Mouse (Mus musculus): Measurements from ENCODE around the gene Emc6. TPM values are rescaled to one million over a fixed set of nuclear protein-coding genes. Genes with fewer than 3 reads are reported as not detected.

The Emc6 gene
- 33.1 and 36.0 TPM in 2 replicates for polyA plus RNA-seq (2012; rRNA removed)

DNA sequence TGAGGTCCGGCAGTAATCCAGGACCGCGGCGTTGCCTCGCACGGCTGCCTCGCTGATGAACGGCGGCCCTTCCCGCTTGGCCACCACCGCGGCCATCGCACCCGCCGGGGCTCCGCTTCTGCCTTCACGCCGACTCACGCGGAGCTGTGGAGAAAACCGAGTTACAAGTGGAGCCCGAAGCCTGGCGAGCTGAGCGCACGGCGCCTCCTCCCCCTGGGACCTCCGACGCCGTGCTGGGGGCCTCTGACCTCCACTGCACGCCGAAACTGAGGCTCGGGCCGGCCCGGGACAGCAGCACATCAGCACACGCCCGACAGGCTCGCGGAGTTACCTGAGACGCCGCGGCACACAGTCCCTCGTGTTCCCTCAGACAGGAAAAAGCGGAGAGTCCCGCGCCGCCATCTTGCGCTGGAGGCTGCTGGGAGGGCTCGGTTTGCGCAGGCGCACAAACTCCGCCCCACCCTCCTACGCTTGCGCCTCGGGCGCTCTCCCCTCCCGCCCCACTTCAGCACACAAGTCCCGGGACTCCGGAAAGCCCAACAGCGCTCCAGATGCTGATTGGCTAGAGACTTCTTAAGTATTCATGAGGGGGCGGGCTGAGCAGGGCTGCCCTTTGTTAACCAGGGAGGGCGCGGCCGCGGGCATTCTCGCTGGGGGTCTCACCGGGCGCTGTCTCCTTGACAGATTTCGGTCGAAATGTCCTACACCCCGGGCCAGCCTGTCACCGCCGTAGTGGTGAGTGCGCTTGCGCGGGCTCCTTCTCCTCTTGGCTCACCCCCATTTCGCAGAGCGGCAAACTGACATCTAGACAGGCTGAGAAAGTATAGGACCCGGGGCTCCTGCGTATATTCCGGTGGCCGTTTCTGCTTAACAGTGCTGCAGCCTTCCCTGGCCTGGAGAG, at the start of gene Emc6, which contains the start of gene Tax1bp3:
TSS of gene Emc6 (minus strand) at position 430 of the 901 bp plus-strand sequence.
TSS of gene Tax1bp3 (plus strand) at position 476 of the 901 bp plus-strand sequence.
- Histone ChIP-seq H3K27me3 (ENCODE audit: control insufficient read depth, insufficient read depth, low read length) (no peaks in the 10 kb centered on the region), H3K4me1 (ENCODE audit: control insufficient read depth, insufficient read depth, low read length) (peaks cover 6% of the 10 kb centered on the region), H3K4me3 (ENCODE audit: control insufficient read depth, low read depth, low read length) (peak within 1 kb of the TSS; percentile 95), H3K27ac (ENCODE audit: control insufficient read depth, insufficient read depth, low read depth, low read length) (peak within 1 kb of the TSS; percentile 76), H3K36me3 (ENCODE audit: control insufficient read depth, insufficient read depth, low read length) (no peaks in the 10 kb centered on the region)
- TF ChIP-seq CTCF (IDR thresholded peaks at IDR 0.05; ENCODE audit: control insufficient read depth, insufficient read depth, insufficient replicate concordance, low read depth, low read length) (no peak), POLR2A (IDR thresholded peaks at IDR 0.05; ENCODE audit: control insufficient read depth, low read depth, low read length) (peak; percentile 85)

DNA sequence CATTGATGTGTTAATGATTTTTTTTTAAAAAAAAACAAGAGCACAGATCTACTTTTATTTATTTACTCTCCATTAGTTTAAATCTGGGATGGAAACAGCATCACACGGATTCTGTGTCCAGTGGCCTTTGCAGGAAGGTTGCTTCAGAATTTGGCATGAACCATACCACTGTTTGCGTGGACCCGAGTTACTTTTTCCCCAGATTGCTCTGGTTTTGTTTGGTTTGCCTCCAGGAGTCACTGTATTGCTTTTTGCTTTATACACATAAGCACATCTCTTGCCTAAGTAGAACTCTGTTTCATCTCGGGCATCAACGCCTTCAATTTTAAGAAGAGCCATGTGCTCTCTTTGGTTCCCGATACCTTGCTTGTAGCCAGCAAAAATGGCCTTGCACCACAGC, 49.0 kb upstream of the Emc6 start:
- H3K4me3 ChIP-seq (ENCODE audit: control insufficient read depth, low read depth, low read length), result no peak overlapping the region
- H3K36me3 ChIP-seq (ENCODE audit: control insufficient read depth, insufficient read depth, low read length), result no peaks in the 10 kb centered on the region
- H3K27ac ChIP-seq (ENCODE audit: control insufficient read depth, insufficient read depth, low read depth, low read length), result no peak overlapping the region
- no peak for TF ChIP-seq CTCF (IDR thresholded peaks at IDR 0.05; ENCODE audit: control insufficient read depth, insufficient read depth, insufficient replicate concordance, low read depth, low read length)
- no peak for TF ChIP-seq POLR2A (IDR thresholded peaks at IDR 0.05; ENCODE audit: control insufficient read depth, low read depth, low read length)
- no peaks in the 10 kb centered on the region for H3K27me3 ChIP-seq (ENCODE audit: control insufficient read depth, insufficient read depth, low read length)
- H3K4me1 ChIP-seq (ENCODE audit: control insufficient read depth, insufficient read depth, low read length), result no peaks in the 10 kb centered on the region

DNA sequence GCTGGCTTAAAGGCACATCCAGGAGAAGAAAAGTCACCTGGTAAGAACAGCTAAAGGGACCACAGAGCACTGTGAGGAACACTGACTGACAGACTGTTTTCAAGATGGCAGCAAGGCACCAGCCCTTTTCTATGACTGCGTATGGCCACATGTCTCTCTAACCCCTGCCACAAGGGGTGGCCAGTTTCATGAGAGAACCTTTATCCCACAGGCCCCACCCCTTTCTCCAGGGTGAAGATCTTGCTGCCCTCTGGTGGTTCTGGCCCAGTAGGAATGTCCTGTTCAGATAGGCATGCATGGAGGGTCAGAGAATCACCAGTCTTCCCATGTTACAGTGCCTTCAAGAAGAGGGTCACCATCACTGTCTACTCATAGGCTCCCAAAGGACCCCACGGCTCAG, 47.1 kb upstream of the Emc6 start:
- Histone ChIP-seq H3K36me3 (ENCODE audit: control insufficient read depth, insufficient read depth, low read length) (no peaks in the 10 kb centered on the region), H3K27me3 (ENCODE audit: control insufficient read depth, insufficient read depth, low read length) (no peaks in the 10 kb centered on the region), H3K4me1 (ENCODE audit: control insufficient read depth, insufficient read depth, low read length) (no peaks in the 10 kb centered on the region), H3K4me3 (ENCODE audit: control insufficient read depth, low read depth, low read length) (no peak overlapping the region), H3K27ac (ENCODE audit: control insufficient read depth, insufficient read depth, low read depth, low read length) (no peak overlapping the region)
- TF ChIP-seq POLR2A (IDR thresholded peaks at IDR 0.05; ENCODE audit: control insufficient read depth, low read depth, low read length) (no peak), CTCF (IDR thresholded peaks at IDR 0.05; ENCODE audit: control insufficient read depth, insufficient read depth, insufficient replicate concordance, low read depth, low read length) (no peak)

DNA sequence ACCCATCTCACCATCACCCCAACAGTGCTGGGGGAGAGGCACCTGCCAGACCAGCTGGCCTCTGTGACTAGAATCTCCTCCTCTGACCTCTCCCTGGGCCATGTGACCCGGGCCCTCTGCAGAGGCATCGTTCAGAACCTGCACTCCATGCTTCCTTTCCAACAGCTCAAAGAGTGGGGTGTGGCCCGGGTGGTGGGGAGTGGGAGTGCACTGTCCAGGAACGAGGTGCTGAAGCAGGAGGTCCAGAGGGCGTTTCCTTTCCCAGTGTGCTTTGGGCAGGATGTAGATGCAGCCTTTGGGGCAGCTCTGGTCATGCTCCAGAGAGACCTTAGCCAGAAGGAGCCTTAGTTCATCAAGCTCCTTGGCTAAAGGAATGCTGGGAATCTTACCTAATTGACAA, 46.0 kb upstream of the Emc6 start:
- Histone ChIP-seq H3K36me3 (ENCODE audit: control insufficient read depth, insufficient read depth, low read length) (no peaks in the 10 kb centered on the region), H3K27me3 (ENCODE audit: control insufficient read depth, insufficient read depth, low read length) (no peaks in the 10 kb centered on the region), H3K4me3 (ENCODE audit: control insufficient read depth, low read depth, low read length) (no peak overlapping the region), H3K4me1 (ENCODE audit: control insufficient read depth, insufficient read depth, low read length) (no peaks in the 10 kb centered on the region), H3K27ac (ENCODE audit: control insufficient read depth, insufficient read depth, low read depth, low read length) (no peak overlapping the region)
- TF ChIP-seq CTCF (IDR thresholded peaks at IDR 0.05; ENCODE audit: control insufficient read depth, insufficient read depth, insufficient replicate concordance, low read depth, low read length), result no peak
- no peak for TF ChIP-seq POLR2A (IDR thresholded peaks at IDR 0.05; ENCODE audit: control insufficient read depth, low read depth, low read length)

DNA sequence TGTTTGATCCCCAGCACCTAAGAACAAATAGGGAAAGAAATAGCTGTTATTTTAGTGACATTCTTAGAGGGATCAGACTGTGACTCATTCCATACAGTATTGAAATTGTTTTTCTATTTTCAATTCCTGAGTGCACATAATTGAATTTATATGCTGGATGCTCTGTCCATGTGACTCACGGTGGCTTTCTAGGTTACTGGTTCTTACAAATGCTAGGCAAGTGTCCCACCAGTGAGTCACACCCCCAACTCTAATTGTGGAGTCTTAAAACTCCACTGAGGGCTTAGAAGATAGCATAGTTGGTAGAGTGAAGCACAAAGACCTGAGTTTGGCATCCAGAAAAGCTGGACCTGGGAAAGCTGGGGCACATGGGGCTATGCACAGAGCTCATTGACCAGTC, 43.8 kb upstream of the Emc6 start:
- no peaks in the 10 kb centered on the region for H3K27me3 ChIP-seq (ENCODE audit: control insufficient read depth, insufficient read depth, low read length)
- no peak for TF ChIP-seq POLR2A (IDR thresholded peaks at IDR 0.05; ENCODE audit: control insufficient read depth, low read depth, low read length)
- no peak for TF ChIP-seq CTCF (IDR thresholded peaks at IDR 0.05; ENCODE audit: control insufficient read depth, insufficient read depth, insufficient replicate concordance, low read depth, low read length)
- H3K4me1 ChIP-seq (ENCODE audit: control insufficient read depth, insufficient read depth, low read length), result no peaks in the 10 kb centered on the region
- no peaks in the 10 kb centered on the region for H3K36me3 ChIP-seq (ENCODE audit: control insufficient read depth, insufficient read depth, low read length)
- no peak overlapping the region for H3K27ac ChIP-seq (ENCODE audit: control insufficient read depth, insufficient read depth, low read depth, low read length)
- no peak overlapping the region for H3K4me3 ChIP-seq (ENCODE audit: control insufficient read depth, low read depth, low read length)

DNA sequence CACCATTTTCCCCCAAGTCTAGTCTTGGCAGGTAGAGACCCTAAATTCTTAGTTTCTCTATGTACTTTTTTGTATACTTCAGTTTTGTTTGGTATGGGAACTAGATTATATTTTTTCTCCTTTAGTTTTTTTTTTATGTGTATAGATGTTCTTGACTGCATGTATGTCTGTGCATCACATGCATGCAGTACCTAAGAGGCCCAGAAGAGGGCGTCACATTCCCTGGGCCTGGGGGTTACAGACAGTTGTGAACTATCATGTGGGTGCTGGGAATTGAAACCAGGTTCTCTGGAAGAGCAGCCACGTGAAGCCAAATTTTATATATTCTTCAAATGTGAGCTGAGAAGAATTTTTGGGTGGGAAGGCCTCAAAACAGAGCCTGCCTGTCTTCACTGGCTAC, 42.8 kb upstream of the Emc6 start:
- Histone ChIP-seq H3K27ac (ENCODE audit: control insufficient read depth, insufficient read depth, low read depth, low read length) (no peak overlapping the region), H3K36me3 (ENCODE audit: control insufficient read depth, insufficient read depth, low read length) (no peaks in the 10 kb centered on the region), H3K4me1 (ENCODE audit: control insufficient read depth, insufficient read depth, low read length) (no peaks in the 10 kb centered on the region), H3K27me3 (ENCODE audit: control insufficient read depth, insufficient read depth, low read length) (no peaks in the 10 kb centered on the region), H3K4me3 (ENCODE audit: control insufficient read depth, low read depth, low read length) (no peak overlapping the region)
- TF ChIP-seq POLR2A (IDR thresholded peaks at IDR 0.05; ENCODE audit: control insufficient read depth, low read depth, low read length), result no peak
- peak; percentile 49; the same call in 1 of the 2 replicates for TF ChIP-seq CTCF (IDR thresholded peaks at IDR 0.05; ENCODE audit: control insufficient read depth, insufficient read depth, insufficient replicate concordance, low read depth, low read length)

DNA sequence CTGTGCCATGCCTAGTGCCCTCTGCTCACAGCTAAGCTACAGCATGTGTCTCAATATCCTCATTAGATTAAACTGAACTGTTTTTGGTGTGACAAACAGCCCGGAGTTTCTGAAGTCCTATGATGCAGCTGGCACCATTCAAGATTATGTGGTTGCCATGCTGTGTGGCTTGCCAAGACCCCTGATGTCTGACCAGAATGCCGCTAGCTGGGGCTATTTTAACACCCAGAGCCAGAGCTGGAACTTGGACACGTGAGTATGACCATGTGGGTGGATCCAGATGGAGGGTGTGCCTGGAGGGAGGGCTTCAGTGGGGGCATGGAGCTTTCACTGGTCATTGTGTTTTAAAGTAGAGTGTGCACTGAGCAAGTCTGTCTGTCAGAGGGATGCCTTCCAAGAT, 37.1 kb upstream of the Emc6 start:
- no peak overlapping the region for H3K4me3 ChIP-seq (ENCODE audit: control insufficient read depth, low read depth, low read length)
- H3K27me3 ChIP-seq (ENCODE audit: control insufficient read depth, insufficient read depth, low read length), result no peaks in the 10 kb centered on the region
- H3K27ac ChIP-seq (ENCODE audit: control insufficient read depth, insufficient read depth, low read depth, low read length), result no peak overlapping the region
- no peaks in the 10 kb centered on the region for H3K36me3 ChIP-seq (ENCODE audit: control insufficient read depth, insufficient read depth, low read length)
- no peak for TF ChIP-seq CTCF (IDR thresholded peaks at IDR 0.05; ENCODE audit: control insufficient read depth, insufficient read depth, insufficient replicate concordance, low read depth, low read length)
- no peak for TF ChIP-seq POLR2A (IDR thresholded peaks at IDR 0.05; ENCODE audit: control insufficient read depth, low read depth, low read length)
- H3K4me1 ChIP-seq (ENCODE audit: control insufficient read depth, insufficient read depth, low read length), result no peaks in the 10 kb centered on the region
